Mouse (Mus musculus) forebrain, embryonic 13.5 days (tissue): ENCODE results near the gene Ambra1. TPM values are rescaled to one million over a fixed set of nuclear protein-coding genes. Genes with fewer than 3 reads are reported as not detected.

ENCODE experiments used
- ATAC-seq: fragments of 200-750 bp; cut with Nextera tagmentation; 2 replicates; pipeline ENCODE4 v1.8.0; 2017
- H3K27ac ChIP-seq: fragments of 300-500 bp; sonication (generic); 2 replicates; pipeline ENCODE4 v1.5.1; 2015; ENCODE audit warnings: inconsistent platforms, mild to moderate bottlenecking, moderate library complexity
- H3K27me3 ChIP-seq: fragments of 300-500 bp; sonication (generic); 2 replicates; pipeline ENCODE4 v1.6.1; 2015; ENCODE audit warnings: mild to moderate bottlenecking, inconsistent platforms
- H3K36me3 ChIP-seq: fragments of 300-500 bp; sonication (generic); 2 replicates; pipeline ENCODE4 v1.6.1; 2015; ENCODE audit warnings: mild to moderate bottlenecking, inconsistent platforms; ENCODE audit not compliant: poor library complexity, severe bottlenecking
- H3K4me1 ChIP-seq: fragments of 300-500 bp; sonication (generic); 2 replicates; pipeline ENCODE4 v1.6.1; 2015; ENCODE audit warnings: inconsistent platforms
- H3K4me2 ChIP-seq: fragments of 300-500 bp; sonication (generic); 2 replicates; pipeline ENCODE4 v1.6.1; 2015; ENCODE audit warnings: inconsistent platforms, mild to moderate bottlenecking, moderate library complexity
- H3K4me3 ChIP-seq: fragments of 300-500 bp; sonication (generic); 2 replicates; pipeline ENCODE4 v1.5.1; 2015; ENCODE audit warnings: mild to moderate bottlenecking, inconsistent platforms
- H3K9ac ChIP-seq: fragments of 300-500 bp; sonication (generic); 2 replicates; pipeline ENCODE4 v1.6.1; 2015; ENCODE audit warnings: mild to moderate bottlenecking, inconsistent platforms
- H3K9me3 ChIP-seq: fragments of 300-500 bp; sonication (generic); replicated peaks from 2 replicates; pipeline ENCODE4 v1.6.1; 2016; ENCODE audit warnings: inconsistent platforms
- WGBS: fragments of 180-500 bp; shearing (Covaris S2); methylation state at CpG from one replicate; pipeline ENCODE4 v1.1.7; 2015; 5-methylcytosine and 5-hydroxymethylcytosine counted together
- polyA plus RNA-seq: library from polyadenylated mRNA; unstranded; fragments of >200 nt; fragmentation: Nextera tagmentation; extraction: Ambion mirVana; gene quantifications from 2 replicates; pipeline ENCODE4 v1.2.1, GENCODE M21; 2015

Gene Ambra1
- polyA plus RNA-seq, 1 experiment from 2014 or later = 16.2 TPM

GRCm38 (mm10) chr2:91925442-91925841 is 195.5 kb downstream of the Ambra1 start:
- Histone ChIP-seq H3K4me2 (no peak overlapping the region), H3K4me3 (no peak overlapping the region), H3K27me3 (peaks cover 56% of the 10 kb centered on the region), H3K36me3 (peaks cover 8% of the 10 kb centered on the region; the same call in 1 of the 2 replicates), H3K27ac (no peak overlapping the region), H3K4me1 (peaks cover 41% of the 10 kb centered on the region), H3K9ac (no peak overlapping the region), H3K9me3 (no peaks in the 10 kb centered on the region)
- 87% methylated on average over 15 of the region's 15 CpGs for WGBS
- no peak for ATAC-seq

GRCm38 (mm10) chr2:91926949-91927348 is 197.0 kb downstream of the Ambra1 start, which contains the start of gene Chrm4:
TSS of gene Chrm4 (plus strand) at chr2:91927249.
- H3K4me2 ChIP-seq = peak within 1 kb of the TSS; percentile 25

GRCm38 (mm10) chr2:91927826-91928533 is 198.0 kb downstream of the Ambra1 start:
- H3K4me2 ChIP-seq = peak overlapping the region; percentile 25
- no peaks in the 10 kb centered on the region for H3K9me3 ChIP-seq
- H3K4me3 ChIP-seq = no peak overlapping the region
- H3K27me3 ChIP-seq = peaks cover 30% of the 10 kb centered on the region
- H3K27ac ChIP-seq = no peak overlapping the region
- H3K9ac ChIP-seq = no peak overlapping the region
- H3K36me3 ChIP-seq = peaks cover 8% of the 10 kb centered on the region; the same call in 1 of the 2 replicates
- 46% methylated on average over 34 of the region's 34 CpGs for WGBS
- peaks cover 48% of the 10 kb centered on the region for H3K4me1 ChIP-seq
- ATAC-seq = no peak

More at GRCm38 (mm10) chr2:91926949-91927348, 197.0 kb downstream of the Ambra1 start, which contains the start of gene Chrm4:
- ATAC-seq = no peak
- no peak within 1 kb of the TSS for H3K4me3 ChIP-seq
- H3K27me3 ChIP-seq = peaks cover 41% of the 10 kb centered on the region
- no peak within 1 kb of the TSS for H3K9ac ChIP-seq
- H3K36me3 ChIP-seq = peaks cover 8% of the 10 kb centered on the region; the same call in 1 of the 2 replicates
- H3K9me3 ChIP-seq = no peaks in the 10 kb centered on the region
- no peak within 1 kb of the TSS for H3K27ac ChIP-seq
- WGBS = 87% methylated on average over 3 of the region's 3 CpGs
- peaks cover 48% of the 10 kb centered on the region for H3K4me1 ChIP-seq

GRCm38 (mm10) chr2:91928534-91929350 is 198.8 kb downstream of the Ambra1 start:
- 78% methylated on average over 23 of the region's 23 CpGs for WGBS
- Histone ChIP-seq H3K9ac (no peak overlapping the region), H3K4me2 (no peak overlapping the region), H3K36me3 (peaks cover 10% of the 10 kb centered on the region; the same call in 1 of the 2 replicates), H3K9me3 (no peaks in the 10 kb centered on the region), H3K27me3 (peaks cover 23% of the 10 kb centered on the region), H3K4me1 (peaks cover 48% of the 10 kb centered on the region), H3K4me3 (no peak overlapping the region), H3K27ac (no peak overlapping the region)
- ATAC-seq = no peak

- Histone ChIP-seq H3K27ac (no peak overlapping the region), H3K27me3 (peaks cover 16% of the 10 kb centered on the region), H3K9me3 (no peaks in the 10 kb centered on the region), H3K4me2 (peak overlapping the region; percentile 87), H3K36me3 (peaks cover 16% of the 10 kb centered on the region; the same call in 1 of the 2 replicates), H3K4me3 (peak overlapping the region; percentile 75), H3K9ac (peak overlapping the region; percentile 94), H3K4me1 (peaks cover 48% of the 10 kb centered on the region)
- no peak for ATAC-seq
- WGBS = 46% methylated on average over 3 of the region's 3 CpGs
Measured at GRCm38 (mm10) chr2:91929455-91929854, 199.5 kb downstream of the Ambra1 start.

- Histone ChIP-seq H3K4me3 (peak overlapping the region; percentile 75), H3K27me3 (peaks cover 11% of the 10 kb centered on the region), H3K4me2 (peak overlapping the region; percentile 87), H3K9ac (peak overlapping the region; percentile 94), H3K27ac (no peak overlapping the region), H3K9me3 (no peaks in the 10 kb centered on the region), H3K4me1 (peaks cover 48% of the 10 kb centered on the region), H3K36me3 (peaks cover 19% of the 10 kb centered on the region)
- ATAC-seq = no peak
- WGBS = 4% methylated on average over 12 of the region's 12 CpGs
Measured at GRCm38 (mm10) chr2:91929936-91930335, 200.0 kb downstream of the Ambra1 start.

GRCm38 (mm10) chr2:91930761-91931291 is 200.9 kb downstream of the Ambra1 start:
- Histone ChIP-seq H3K4me3 (peak overlapping the region; percentile 75), H3K9me3 (no peaks in the 10 kb centered on the region), H3K27ac (peak overlapping the region; percentile 90), H3K4me1 (peaks cover 48% of the 10 kb centered on the region), H3K36me3 (peaks cover 28% of the 10 kb centered on the region), H3K27me3 (0 out of 2 replicates have a peak, but pooled peaks cover 3% of the 10 kb centered on the region), H3K4me2 (peak overlapping the region; percentile 87), H3K9ac (peak overlapping the region; percentile 94)
- 2% methylated on average over 23 of the region's 23 CpGs for WGBS
- no peak for ATAC-seq

- H3K4me1 ChIP-seq = peaks cover 48% of the 10 kb centered on the region
- 0 out of 2 replicates have a peak, but pooled peaks cover 3% of the 10 kb centered on the region for H3K27me3 ChIP-seq
- WGBS = 2% methylated on average over 43 of the region's 50 CpGs
- no peaks in the 10 kb centered on the region for H3K9me3 ChIP-seq
- peak overlapping the region; percentile 94 for H3K9ac ChIP-seq
- peaks cover 36% of the 10 kb centered on the region for H3K36me3 ChIP-seq
- ATAC-seq = peak; percentile 80
- peak overlapping the region; percentile 90 for H3K27ac ChIP-seq
- H3K4me2 ChIP-seq = peak overlapping the region; percentile 87
- H3K4me3 ChIP-seq = peak overlapping the region; percentile 75
Measured at GRCm38 (mm10) chr2:91931328-91932159, 201.6 kb downstream of the Ambra1 start.

GRCm38 (mm10) chr2:91932160-91932711 is 202.3 kb downstream of the Ambra1 start, which contains the start of gene Mdk:
TSS of gene Mdk (minus strand) at chr2:91932297.
- H3K9me3 ChIP-seq = no peaks in the 10 kb centered on the region
- H3K9ac ChIP-seq = peak within 1 kb of the TSS; percentile 94
- peak within 1 kb of the TSS; percentile 87 for H3K4me2 ChIP-seq
- 3% methylated on average over 16 of the region's 16 CpGs for WGBS
- H3K4me3 ChIP-seq = peak within 1 kb of the TSS; percentile 75
- peak within 1 kb of the TSS; percentile 90 for H3K27ac ChIP-seq
- ATAC-seq = no peak; the same call in 1 of the 2 replicates
- peaks cover 48% of the 10 kb centered on the region for H3K4me1 ChIP-seq
- 0 out of 2 replicates have a peak, but pooled peaks cover under 1% of the 10 kb centered on the region for H3K27me3 ChIP-seq
- H3K36me3 ChIP-seq = peaks cover 42% of the 10 kb centered on the region

GRCm38 (mm10) chr2:91932737-91933350 is 202.9 kb downstream of the Ambra1 start:
- Histone ChIP-seq H3K27me3 (no peaks in the 10 kb centered on the region), H3K36me3 (peaks cover 49% of the 10 kb centered on the region), H3K9ac (no peak overlapping the region), H3K4me3 (no peak overlapping the region; the same call in 1 of the 2 replicates), H3K27ac (peak overlapping the region; percentile 31; the same call in 1 of the 2 replicates), H3K4me2 (peak overlapping the region; percentile 87), H3K4me1 (peaks cover 48% of the 10 kb centered on the region), H3K9me3 (no peaks in the 10 kb centered on the region)
- ATAC-seq = no peak
- whole genome bisulfite sequencing = 17% methylated on average over 6 of the region's 6 CpGs
